ENCODE assay signal across 8 mouse cellular contexts in genomic region chr1:18012941-18013340, GRCm38 (mm10).
A peak's percentile ranks its signal among the peaks of the same experiment; 100 is the strongest.
DNase-seq lines count a peak whose midpoint lies in the region; ATAC-seq and TF ChIP-seq lines count a peak whose summit lies in the region.
"Not testable (repeated sequence)": the region's sequence is repeated elsewhere in the genome, so short reads cannot be mapped to it uniquely, and the experiment has no call there.

No protein-coding gene starts in this region.

- not testable (repeated sequence) for TF ChIP-seq EP300 in liver, embryonic 14.5 days (IDR thresholded peaks at IDR 0.05; ENCODE audit: low read depth)

- peak; percentile 59 for DNase-seq in 3T3-L1 (ENCODE audit: low read depth, low spot score)
- peak; percentile 47 for DNase-seq in R1 (ENCODE audit: low read depth, low spot score)
- DNase-seq in forebrain, embryonic 14.5 days (ENCODE audit: low spot score) = peak; percentile 52
- DNase-seq in kidney, postnatal 36 days = peak; percentile 2 to 14
- DNase-seq in liver, embryonic 14.5 days (ENCODE audit: low read depth in 3 of 3, low spot score in 3 of 3) = not testable (repeated sequence)
- DNase-seq in neural tube, embryonic 11.5 days (ENCODE audit: low spot score) = peak; percentile 10

- H3K27ac ChIP-seq in forebrain, embryonic 14.5 days (ENCODE audit: low read depth, low read length); liver, embryonic 14.5 days; neural tube, embryonic 11.5 days (ENCODE audit: low read depth, low read length): not testable (repeated sequence)

- H3K9ac ChIP-seq in forebrain, embryonic 14.5 days (ENCODE audit: low read length); liver, embryonic 14.5 days (replicated peaks); neural tube, embryonic 11.5 days (ENCODE audit: low read length): not testable (repeated sequence)

- H3K9me3 ChIP-seq in forebrain, embryonic 14.5 days (replicated peaks; ENCODE audit: control insufficient read depth, low read length); liver, embryonic 14.5 days (ENCODE audit: control insufficient read depth, low read length); neural tube, embryonic 11.5 days (ENCODE audit: control insufficient read depth, low read length): not testable (repeated sequence)

- H3K4me1 ChIP-seq in forebrain, embryonic 14.5 days (ENCODE audit: control insufficient read depth, insufficient read depth, low read length); liver, embryonic 14.5 days (replicated peaks; ENCODE audit: control insufficient read depth in 2 of 2, insufficient read depth in 2 of 2, low read length in 1 of 2); neural tube, embryonic 11.5 days (ENCODE audit: control insufficient read depth, insufficient read depth, low read length): not testable (repeated sequence)

- peak; percentile 60; the same call in 1 of the 2 replicates for ATAC-seq in common myeloid progenitor, adult 5-6 weeks (replicated peaks; ENCODE audit: low read depth, poor library complexity, severe bottlenecking)
- ATAC-seq in forebrain, embryonic 14.5 days; liver, embryonic 14.5 days (ENCODE audit: insufficient read depth); neural tube, embryonic 11.5 days (ENCODE audit: insufficient read depth, low FRiP score, low TSS enrichment): not testable (repeated sequence)
- peak; percentile 49 to 51; a peak in 3 of 4 replicates for ATAC-seq in hematopoietic stem cell, adult 5-6 weeks (replicated peaks in 1 of 2; ENCODE audit: insufficient read depth in 1 of 2, low FRiP score in 2 of 2, low TSS enrichment in 1 of 2, low read depth in 1 of 2, poor library complexity in 2 of 2, severe bottlenecking in 2 of 2)

- not testable (repeated sequence) for H3K27me3 ChIP-seq in forebrain, embryonic 14.5 days (replicated peaks; ENCODE audit: control insufficient read depth, insufficient read depth, low read length); liver, embryonic 14.5 days (ENCODE audit: control insufficient read depth, insufficient read depth, low read length); neural tube, embryonic 11.5 days (ENCODE audit: control insufficient read depth, insufficient read depth, low read length)

- H3K4me3 ChIP-seq in forebrain, embryonic 14.5 days (ENCODE audit: low read depth, low read length); liver, embryonic 14.5 days (ENCODE audit: insufficient read depth in 1 of 2, low read depth in 2 of 2, low read length in 2 of 2); neural tube, embryonic 11.5 days (ENCODE audit: low read depth, low read length): not testable (repeated sequence)

- TF ChIP-seq CTCF in liver, embryonic 14.5 days (IDR thresholded peaks at IDR 0.05; ENCODE audit: low read depth) = peak; percentile 7; the same call in 1 of the 2 replicates

- not testable (repeated sequence) for H3K4me2 ChIP-seq in forebrain, embryonic 14.5 days (ENCODE audit: low read length); liver, embryonic 14.5 days (ENCODE audit: low read depth); neural tube, embryonic 11.5 days (ENCODE audit: low read depth)

- H3K36me3 ChIP-seq in forebrain, embryonic 14.5 days (ENCODE audit: control insufficient read depth, insufficient read depth, low read length); liver, embryonic 14.5 days (replicated peaks; ENCODE audit: control insufficient read depth, insufficient read depth, low read depth); neural tube, embryonic 11.5 days (ENCODE audit: control insufficient read depth, insufficient read depth, low read length): not testable (repeated sequence)
